Mouse (Mus musculus): ENCODE measurements at regions not wholly inside any gene's neighbourhood (a gene's known extent, or its start where the extent isn't known, plus 50 kb on each side); places are given as distances from the start of the nearest gene placed in this dataset.

DNA sequence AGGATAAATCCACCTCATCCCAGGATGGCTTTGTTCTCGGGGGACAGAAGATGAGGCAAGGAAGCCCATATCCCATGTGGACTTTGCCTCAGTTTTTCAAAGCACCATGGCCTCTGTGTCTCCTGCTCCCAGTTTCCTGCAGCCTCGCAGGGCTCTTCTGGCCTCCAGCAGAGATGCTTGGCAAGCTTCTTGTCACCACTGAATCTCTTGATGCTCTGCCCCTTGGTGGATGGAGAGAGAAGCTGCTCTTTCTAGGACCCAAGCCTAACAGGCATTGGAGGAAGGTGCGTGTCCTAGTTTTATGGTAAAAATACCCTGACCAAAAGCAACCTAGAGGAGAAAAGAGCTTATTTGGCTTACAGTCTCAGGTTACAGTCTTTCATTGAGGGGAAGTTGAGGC is 97.1 kb upstream of the Trpm1 start:
- H3K4me3 ChIP-seq, result no peak overlapping the region
- peaks cover 11% of the 10 kb centered on the region for H3K4me1 ChIP-seq
- WGBS, result 78% methylated on average over 3 of the region's 3 CpGs
- no peaks in the 10 kb centered on the region for H3K27me3 ChIP-seq (replicated peaks; ENCODE audit: low read depth, poor library complexity, severe bottlenecking)
- H3K36me3 ChIP-seq (replicated peaks), result no peaks in the 10 kb centered on the region
- H3K9me3 ChIP-seq, result no peaks in the 10 kb centered on the region
- no peak overlapping the region for H3K27ac ChIP-seq (replicated peaks)
- no peak for DNase-seq (ENCODE audit: low spot score)

DNA sequence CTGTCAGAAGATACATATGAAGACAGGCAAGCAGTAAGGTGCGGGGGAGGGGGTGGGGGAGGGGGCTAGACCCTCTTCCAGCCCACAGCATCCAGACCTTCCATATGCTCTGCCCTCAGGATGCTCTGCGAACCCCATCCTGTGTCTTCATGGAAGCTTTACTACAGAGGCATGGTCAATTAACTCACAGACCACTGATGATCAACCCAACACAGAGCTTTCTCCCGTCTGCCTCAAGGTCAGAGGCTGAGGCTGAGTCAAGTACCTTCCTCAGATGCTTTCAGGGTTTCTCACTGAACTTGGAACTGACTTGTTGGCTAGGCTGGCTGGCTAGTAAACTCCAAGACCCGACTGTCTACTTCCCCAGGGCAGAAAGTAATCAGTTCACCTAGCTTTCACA is 98.6 kb upstream of the Trpm1 start:
- DNase-seq (ENCODE audit: low spot score), result no peak
- H3K36me3 ChIP-seq (replicated peaks), result no peaks in the 10 kb centered on the region
- WGBS, result 83% methylated on average over 4 of the region's 4 CpGs
- no peaks in the 10 kb centered on the region for H3K9me3 ChIP-seq
- no peak overlapping the region for H3K4me3 ChIP-seq
- H3K27me3 ChIP-seq (replicated peaks; ENCODE audit: low read depth, poor library complexity, severe bottlenecking), result no peaks in the 10 kb centered on the region
- H3K27ac ChIP-seq (replicated peaks), result no peak overlapping the region
- H3K4me1 ChIP-seq, result peaks cover 15% of the 10 kb centered on the region

DNA sequence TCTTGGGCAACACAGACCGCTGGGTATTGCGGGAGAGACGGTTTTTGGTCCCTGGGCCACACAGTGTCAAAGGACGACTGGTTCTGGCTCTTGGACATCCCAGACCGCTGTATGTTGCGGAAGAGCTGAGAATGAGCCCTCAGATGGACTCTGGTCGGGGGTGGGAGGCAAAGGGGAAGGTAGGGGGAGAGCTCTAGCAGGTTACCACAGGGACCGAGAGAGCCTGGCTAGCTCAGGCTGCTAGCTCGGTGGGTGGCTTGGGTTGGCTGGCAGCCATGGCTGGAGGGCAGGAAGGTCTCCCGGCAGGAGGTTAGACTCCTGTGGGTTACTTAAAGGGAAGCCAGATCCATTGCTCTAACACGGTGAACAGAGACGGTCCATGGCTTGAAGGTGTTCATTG is 99.9 kb upstream of the Trpm1 start:
- no peaks in the 10 kb centered on the region for H3K9me3 ChIP-seq
- DNase-seq (ENCODE audit: low spot score), result no peak
- 51% methylated on average over 12 of the region's 12 CpGs for WGBS

DNA sequence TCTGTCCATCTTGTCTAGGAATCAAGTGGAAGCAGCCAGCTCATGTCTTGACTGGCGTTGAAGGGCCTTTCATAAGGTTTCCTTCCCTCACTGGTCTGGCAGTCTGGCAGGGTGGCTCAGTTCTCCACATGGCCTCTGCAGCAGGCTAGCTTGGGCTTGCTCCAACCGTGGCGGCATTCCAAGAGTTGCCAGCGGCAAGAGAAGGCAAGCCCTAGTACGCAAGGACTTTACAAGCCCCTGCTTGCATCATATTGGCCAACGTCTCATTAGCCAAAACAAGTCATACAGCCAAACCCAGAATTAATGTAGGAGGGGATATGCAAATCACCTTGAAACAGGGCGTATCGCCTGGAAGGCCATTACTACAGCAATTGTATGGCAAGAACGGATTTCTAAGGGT is 101.2 kb upstream of the Trpm1 start:
- WGBS, result 90% methylated on average over 9 of the region's 9 CpGs
- Histone ChIP-seq H3K9me3 (no peaks in the 10 kb centered on the region), H3K4me1 (peaks cover 27% of the 10 kb centered on the region), H3K27ac (replicated peaks) (no peak overlapping the region), H3K4me3 (no peak overlapping the region), H3K27me3 (replicated peaks; ENCODE audit: low read depth, poor library complexity, severe bottlenecking) (no peaks in the 10 kb centered on the region), H3K36me3 (replicated peaks) (no peaks in the 10 kb centered on the region)
- no peak for DNase-seq (ENCODE audit: low spot score)

More for the DNA sequence above, 99.9 kb upstream of the Trpm1 start:
- Histone ChIP-seq H3K27me3 (replicated peaks; ENCODE audit: low read depth, poor library complexity, severe bottlenecking) (no peaks in the 10 kb centered on the region), H3K36me3 (replicated peaks) (no peaks in the 10 kb centered on the region), H3K27ac (replicated peaks) (no peak overlapping the region), H3K4me1 (peaks cover 27% of the 10 kb centered on the region), H3K4me3 (no peak overlapping the region)

DNA sequence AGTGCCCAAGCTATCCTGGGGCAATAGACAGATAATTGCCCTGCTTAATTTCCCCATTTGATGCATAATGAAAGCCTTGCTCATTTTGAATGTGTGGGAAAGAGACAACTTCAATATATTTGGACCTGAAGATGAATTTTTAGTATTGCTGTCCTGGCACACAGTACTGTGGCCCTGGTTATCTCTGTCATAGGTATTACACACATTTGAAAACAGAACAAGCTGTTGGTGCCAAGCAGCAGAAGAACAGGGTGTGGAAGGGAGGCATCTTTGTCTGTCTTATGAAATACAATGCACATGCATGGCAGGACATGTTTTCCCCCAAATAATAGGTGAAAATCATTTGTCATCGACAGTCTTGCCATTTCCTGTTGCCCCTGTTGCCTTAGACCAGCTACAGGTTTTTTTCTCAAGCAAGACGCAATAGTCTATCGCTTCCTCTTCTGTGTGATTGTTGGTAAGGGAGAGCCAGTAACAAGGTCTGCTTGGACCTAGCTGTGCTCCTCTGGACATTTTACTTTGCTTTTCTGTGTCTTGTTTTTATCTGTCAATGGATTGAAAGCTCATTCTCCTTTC is 102.7 kb upstream of the Trpm1 start:
- Histone ChIP-seq H3K4me3 (no peak overlapping the region), H3K9me3 (no peaks in the 10 kb centered on the region), H3K36me3 (replicated peaks) (no peaks in the 10 kb centered on the region), H3K27ac (replicated peaks) (no peak overlapping the region), H3K27me3 (replicated peaks; ENCODE audit: low read depth, poor library complexity, severe bottlenecking) (no peaks in the 10 kb centered on the region), H3K4me1 (peaks cover 27% of the 10 kb centered on the region)
- WGBS, result 91% methylated on average over 3 of the region's 3 CpGs
- DNase-seq (ENCODE audit: low spot score), result no peak

DNA sequence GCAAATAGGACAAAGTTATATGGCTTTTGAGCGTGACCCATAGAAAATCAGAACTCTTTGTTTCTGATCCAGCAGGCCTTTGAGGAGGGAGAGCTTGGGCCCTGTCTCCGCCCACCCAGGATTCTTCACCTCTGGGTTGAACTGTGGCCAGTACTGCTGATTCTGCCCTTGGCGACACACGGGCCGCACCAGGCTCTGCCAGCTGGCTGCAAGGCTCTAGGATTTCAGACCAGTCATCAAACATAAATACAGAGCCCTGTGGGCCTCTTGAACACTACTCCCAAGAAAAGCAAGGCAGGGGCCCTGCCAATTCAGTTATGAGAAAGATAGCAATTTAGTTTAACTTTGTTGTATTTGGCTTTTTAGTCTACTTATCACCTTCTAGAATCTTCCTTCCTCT is 103.4 kb upstream of the Trpm1 start:
- Histone ChIP-seq H3K27ac (replicated peaks) (no peak overlapping the region), H3K9me3 (no peaks in the 10 kb centered on the region), H3K4me1 (peaks cover 27% of the 10 kb centered on the region), H3K36me3 (replicated peaks) (no peaks in the 10 kb centered on the region), H3K4me3 (no peak overlapping the region), H3K27me3 (replicated peaks; ENCODE audit: low read depth, poor library complexity, severe bottlenecking) (no peaks in the 10 kb centered on the region)
- WGBS, result 69% methylated on average over 5 of the region's 5 CpGs
- DNase-seq (ENCODE audit: low spot score), result no peak

DNA sequence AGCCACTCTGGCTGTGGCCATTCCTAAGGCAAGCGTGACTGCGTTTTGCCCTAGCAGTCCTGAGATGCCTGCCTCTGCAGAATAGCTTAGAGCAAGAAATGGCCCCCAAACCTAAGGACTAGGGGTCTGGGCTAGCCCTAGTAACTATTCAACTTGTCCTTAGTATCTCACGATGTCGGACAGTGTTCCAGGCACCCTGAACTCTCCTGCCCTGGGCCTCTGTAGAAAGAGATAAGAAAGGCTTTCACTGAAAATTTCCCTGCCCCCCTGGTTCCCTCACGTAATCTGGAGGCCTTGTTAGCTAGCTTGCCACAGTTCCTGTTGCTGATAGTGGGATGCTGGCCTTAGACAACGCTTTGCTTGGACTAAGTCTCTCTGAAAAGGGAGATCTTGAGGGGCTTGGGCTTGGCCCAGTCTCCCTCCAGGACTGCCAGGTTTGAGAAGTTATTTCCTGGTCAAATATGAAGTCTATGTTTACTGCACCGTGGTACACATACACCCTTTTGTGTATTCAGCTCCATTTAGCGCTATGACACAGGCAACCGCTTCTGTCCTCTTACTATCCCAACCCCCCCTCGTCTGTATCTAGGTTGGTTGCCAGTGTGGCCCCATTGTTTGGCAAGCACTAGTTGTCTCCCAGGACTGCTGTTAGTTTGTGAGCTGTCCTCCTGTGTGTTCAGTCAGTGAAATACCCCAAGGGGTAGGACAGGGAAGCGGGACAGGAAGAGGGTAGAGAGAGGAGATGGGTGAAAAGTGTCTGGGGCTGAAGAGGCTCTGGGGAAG is 104.3 kb upstream of the Trpm1 start:
- H3K36me3 ChIP-seq (replicated peaks), result no peaks in the 10 kb centered on the region
- no peak for DNase-seq (ENCODE audit: low spot score)
- H3K27ac ChIP-seq (replicated peaks), result peak overlapping the region; percentile 89
- no peaks in the 10 kb centered on the region for H3K9me3 ChIP-seq
- no peaks in the 10 kb centered on the region for H3K27me3 ChIP-seq (replicated peaks; ENCODE audit: low read depth, poor library complexity, severe bottlenecking)
- WGBS, result 69% methylated on average over 11 of the region's 11 CpGs
- H3K4me1 ChIP-seq, result peaks cover 27% of the 10 kb centered on the region
- peak overlapping the region; percentile 58 for H3K4me3 ChIP-seq

DNA sequence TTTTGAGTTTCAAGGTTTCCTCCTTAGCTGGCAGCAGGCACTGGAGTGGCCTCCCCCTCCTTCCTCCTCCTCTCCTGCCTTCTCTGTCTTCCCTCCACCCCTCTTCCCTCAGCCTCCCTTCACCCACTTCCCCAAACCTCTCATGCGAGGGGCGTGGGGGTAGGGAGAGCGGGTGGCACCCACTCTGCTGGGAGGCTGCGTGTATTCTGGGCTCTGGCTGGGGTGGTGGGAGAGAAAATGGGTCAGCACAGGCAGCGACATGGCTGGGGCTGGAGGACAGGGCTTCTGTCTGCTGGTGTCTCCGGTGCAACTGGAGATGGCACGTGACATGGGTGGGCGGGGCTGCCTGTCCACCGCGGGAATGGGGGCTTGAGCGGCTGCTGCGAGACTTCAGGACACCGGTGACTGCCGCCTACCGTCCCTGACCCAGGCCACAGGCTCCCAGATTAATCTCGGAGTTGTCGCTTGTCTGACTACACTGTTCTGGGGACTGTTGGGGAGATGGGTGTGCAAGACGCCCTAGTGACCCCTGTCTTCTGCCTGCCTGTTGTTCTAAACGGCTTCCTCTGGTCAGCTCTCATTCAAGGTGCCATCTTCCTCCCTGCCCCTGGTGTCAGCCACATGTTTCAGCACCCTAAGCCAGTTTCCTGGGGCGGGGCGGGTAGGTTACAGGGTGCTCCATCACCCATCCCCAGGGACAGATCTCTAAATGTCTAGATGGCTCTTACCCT is 105.0 kb upstream of the Trpm1 start:
- WGBS, result 4% methylated on average over 21 of the region's 21 CpGs
- Histone ChIP-seq H3K27ac (replicated peaks) (peak overlapping the region; percentile 89), H3K27me3 (replicated peaks; ENCODE audit: low read depth, poor library complexity, severe bottlenecking) (no peaks in the 10 kb centered on the region)

DNA sequence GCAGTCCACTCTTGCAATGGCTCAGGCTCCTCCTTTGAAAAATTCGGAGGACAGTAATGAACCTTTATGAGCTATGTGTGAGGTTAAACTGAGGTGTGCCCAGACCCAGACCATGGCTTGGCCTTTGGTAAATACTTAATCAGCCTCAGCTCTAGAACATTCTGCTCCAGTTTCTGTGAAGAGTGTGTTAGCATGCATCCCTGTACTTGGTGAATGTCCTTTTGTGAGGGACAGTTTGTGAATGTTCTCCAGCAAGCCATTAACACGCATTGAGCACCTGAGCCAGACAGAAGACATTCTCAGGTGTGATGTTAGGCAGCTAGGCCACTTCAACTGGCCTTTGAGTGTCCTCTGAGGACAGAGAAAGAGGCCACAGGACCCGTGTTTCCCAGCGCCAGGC is 105.8 kb upstream of the Trpm1 start:
- Histone ChIP-seq H3K4me3 (peak overlapping the region; percentile 58), H3K27me3 (replicated peaks; ENCODE audit: low read depth, poor library complexity, severe bottlenecking) (no peaks in the 10 kb centered on the region), H3K9me3 (no peaks in the 10 kb centered on the region), H3K27ac (replicated peaks) (peak overlapping the region; percentile 89), H3K4me1 (peaks cover 33% of the 10 kb centered on the region), H3K36me3 (replicated peaks) (no peaks in the 10 kb centered on the region)
- no peak for DNase-seq (ENCODE audit: low spot score)
- WGBS, result 80% methylated on average over 4 of the region's 4 CpGs

More for the DNA sequence above, 105.0 kb upstream of the Trpm1 start:
- Histone ChIP-seq H3K4me1 (peaks cover 27% of the 10 kb centered on the region), H3K9me3 (no peaks in the 10 kb centered on the region), H3K36me3 (replicated peaks) (no peaks in the 10 kb centered on the region), H3K4me3 (peak overlapping the region; percentile 58)
- DNase-seq (ENCODE audit: low spot score), result peak; percentile 92

DNA sequence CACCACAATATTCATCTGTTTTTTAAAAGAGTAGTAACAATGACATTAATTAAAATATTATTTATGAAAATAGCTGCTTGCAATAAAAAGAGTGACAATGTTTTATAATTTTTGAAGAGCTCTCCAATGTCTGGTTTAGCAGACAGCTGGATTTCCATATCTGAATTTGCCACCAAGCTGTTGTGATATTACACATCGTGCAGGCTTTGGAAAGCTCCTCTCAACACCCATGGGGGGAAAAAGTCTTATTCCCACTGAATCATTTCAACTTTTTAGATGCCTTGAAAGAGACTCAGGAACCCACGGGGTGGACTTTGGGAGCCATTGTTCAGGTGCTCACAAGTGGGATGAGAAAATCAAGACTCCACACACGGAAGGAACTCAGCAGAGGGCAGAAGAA is 106.6 kb upstream of the Klf13 start:
- Histone ChIP-seq H3K4me3 (no peak overlapping the region), H3K36me3 (replicated peaks) (no peaks in the 10 kb centered on the region), H3K27ac (replicated peaks) (no peak overlapping the region), H3K4me1 (peaks cover 35% of the 10 kb centered on the region), H3K9me3 (peaks cover 8% of the 10 kb centered on the region; the same call in 1 of the 2 replicates), H3K27me3 (replicated peaks; ENCODE audit: low read depth, poor library complexity, severe bottlenecking) (no peaks in the 10 kb centered on the region)
- DNase-seq (ENCODE audit: low spot score), result no peak
- 81% methylated on average over 3 of the region's 3 CpGs for WGBS

DNA sequence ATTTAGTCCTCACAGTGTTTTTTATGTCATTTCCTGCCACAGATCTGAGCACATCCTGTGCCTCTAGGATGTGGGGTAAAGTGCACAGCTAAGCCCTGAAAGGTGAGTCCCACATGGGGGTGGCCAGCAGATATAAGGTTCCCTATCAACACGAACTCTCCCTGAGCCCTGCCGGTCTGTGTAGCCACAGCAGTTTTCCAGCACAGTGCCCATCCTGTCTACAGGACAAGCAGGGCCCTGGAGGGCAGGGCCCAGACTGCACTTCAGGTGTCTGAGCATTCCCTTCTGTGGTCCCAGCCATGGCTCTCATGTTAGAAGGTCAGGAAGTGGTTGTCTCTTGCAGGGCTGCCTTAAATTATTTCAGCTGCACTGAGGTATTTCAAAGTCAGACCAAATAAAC is 104.3 kb upstream of the Klf13 start:
- DNase-seq (ENCODE audit: low spot score), result peak; percentile 24
- WGBS, result 66% methylated on average over 2 of the region's 2 CpGs

DNA sequence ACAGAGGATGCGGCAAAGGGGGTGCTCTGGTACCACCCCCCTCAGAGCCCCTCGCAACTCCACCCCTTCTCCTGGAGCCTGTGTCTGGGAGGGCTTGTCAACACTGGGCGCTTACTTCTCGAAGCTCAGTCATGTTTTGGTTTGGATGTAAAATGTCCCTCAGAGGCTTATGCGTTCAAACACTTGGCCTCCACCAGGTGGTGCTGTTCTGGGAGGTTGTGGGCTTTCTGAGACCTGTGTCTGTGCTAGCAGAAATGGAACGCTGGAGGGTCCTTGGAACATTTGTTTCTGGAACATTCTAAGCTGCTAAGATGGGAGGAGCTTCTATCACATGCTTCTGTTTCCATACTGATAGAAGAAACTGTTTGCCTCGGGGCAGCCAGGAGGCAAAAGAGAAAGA is 102.6 kb upstream of the Klf13 start:
- H3K4me1 ChIP-seq, result peaks cover 13% of the 10 kb centered on the region
- no peaks in the 10 kb centered on the region for H3K27me3 ChIP-seq (replicated peaks; ENCODE audit: low read depth, poor library complexity, severe bottlenecking)
- H3K36me3 ChIP-seq (replicated peaks), result no peaks in the 10 kb centered on the region
- no peak overlapping the region for H3K27ac ChIP-seq (replicated peaks)
- H3K9me3 ChIP-seq, result peaks cover 8% of the 10 kb centered on the region; the same call in 1 of the 2 replicates
- 95% methylated on average over 7 of the region's 7 CpGs for WGBS
- H3K4me3 ChIP-seq, result no peak overlapping the region
- DNase-seq (ENCODE audit: low spot score), result no peak

More for the DNA sequence above, 104.3 kb upstream of the Klf13 start:
- Histone ChIP-seq H3K4me1 (peaks cover 16% of the 10 kb centered on the region), H3K4me3 (no peak overlapping the region), H3K27ac (replicated peaks) (no peak overlapping the region), H3K9me3 (peaks cover 8% of the 10 kb centered on the region; the same call in 1 of the 2 replicates), H3K36me3 (replicated peaks) (no peaks in the 10 kb centered on the region), H3K27me3 (replicated peaks; ENCODE audit: low read depth, poor library complexity, severe bottlenecking) (no peaks in the 10 kb centered on the region)

Measured in embryonic facial prominence, embryonic 10.5 days (tissue).